Mouse (Mus musculus) brain, embryonic 18.5 days (tissue): Measurements from ENCODE around the gene Olfr1293-ps.

ENCODE experiments used
- DNase-seq: peaks from one replicate; pipeline ENCODE4 v3.0.0-alpha.2; 2012; ENCODE audit warnings: low read depth, low spot score

Olfr1293-ps gene

DNA sequence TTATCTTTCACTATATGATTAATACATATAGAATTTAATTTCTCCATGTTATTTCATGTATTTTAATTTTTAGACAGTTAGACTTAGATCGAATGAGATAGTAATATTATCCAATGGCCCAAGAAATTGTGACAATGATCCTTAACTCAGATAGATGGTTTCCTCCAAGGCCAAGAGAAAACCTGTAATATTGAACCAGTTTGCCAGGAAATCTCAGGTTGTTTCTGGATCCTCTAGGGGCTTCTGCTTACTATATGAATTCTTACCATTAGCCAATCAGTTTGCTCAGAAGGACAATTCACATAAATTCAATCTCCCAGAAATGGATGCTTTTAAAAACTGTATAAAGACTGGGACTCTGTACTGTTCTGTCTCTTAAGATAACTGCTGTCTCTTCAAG is at the start of gene Olfr1293-ps:
Gene Olfr1293-ps (plus strand): TSS at position 301 of the 400 bp plus-strand sequence.
- no peak for DNase-seq

DNA sequence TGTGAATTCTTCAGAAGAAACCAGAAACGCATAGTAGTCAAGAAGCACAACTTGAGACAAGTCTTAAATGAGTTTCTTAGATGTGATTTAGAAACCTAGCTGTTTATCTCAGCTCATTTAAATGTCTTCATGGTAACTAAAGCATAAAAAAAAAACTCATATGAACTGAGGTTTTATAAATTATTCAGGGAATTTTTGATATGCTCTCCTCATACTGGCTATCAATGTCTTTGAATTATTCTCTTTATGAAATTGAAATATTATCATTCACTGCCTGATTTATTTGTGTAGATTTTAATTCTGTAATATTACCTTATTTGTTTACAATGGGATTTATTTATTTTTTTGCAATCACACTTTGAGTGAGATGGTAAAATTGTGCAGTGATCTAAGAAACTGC is 44.5 kb upstream of the Olfr1293-ps start, which contains the start of gene Olfr1289:
Gene Olfr1289 (plus strand): TSS at position 301 of the 400 bp plus-strand sequence.
- DNase-seq, result no peak

DNA sequence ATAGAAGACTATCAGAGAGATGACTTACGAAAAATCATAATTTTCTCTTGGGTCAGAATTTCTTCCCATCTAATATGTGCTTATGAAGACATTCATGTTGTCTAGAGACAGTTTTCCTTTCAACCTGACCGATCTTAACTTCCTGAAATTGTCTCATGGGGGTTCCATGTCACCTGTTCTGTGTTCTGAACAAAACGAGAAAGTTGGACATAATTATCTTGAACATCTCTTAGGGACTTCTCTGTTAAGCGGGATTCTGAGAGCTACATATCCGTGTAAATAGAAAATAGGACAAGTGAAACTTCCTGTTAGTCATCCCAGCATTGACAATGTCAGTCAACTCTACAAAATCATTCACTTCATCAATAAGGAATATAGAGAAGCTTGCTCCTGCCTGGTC is 31.3 kb upstream of the Olfr1293-ps start, which contains the start of gene Olfr1290:
Gene Olfr1290 (minus strand): TSS at position 101 of the 400 bp plus-strand sequence.
- DNase-seq, result no peak

DNA sequence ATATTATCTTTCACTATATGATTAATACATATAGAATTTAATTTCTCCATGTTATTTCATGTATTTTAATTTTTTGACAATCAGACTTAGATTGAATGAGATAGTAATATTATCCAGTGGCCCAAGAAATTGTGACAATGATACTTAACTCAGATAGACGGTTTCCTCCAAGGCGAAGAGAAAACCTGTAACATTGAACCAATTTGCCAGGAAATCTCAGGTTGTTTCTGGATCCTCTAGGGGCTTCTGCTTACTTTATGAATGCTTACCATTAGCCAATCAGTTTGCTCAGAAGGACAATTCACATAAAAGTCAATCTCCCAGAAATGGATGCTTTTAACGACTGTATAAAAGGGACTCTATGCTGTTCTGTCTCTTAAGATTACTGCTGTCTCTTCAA is 28.1 kb upstream of the Olfr1293-ps start, which contains the start of gene Olfr1291-ps1:
Gene Olfr1291-ps1 (plus strand): TSS at position 301 of the 400 bp plus-strand sequence.
- DNase-seq, result no peak

DNA sequence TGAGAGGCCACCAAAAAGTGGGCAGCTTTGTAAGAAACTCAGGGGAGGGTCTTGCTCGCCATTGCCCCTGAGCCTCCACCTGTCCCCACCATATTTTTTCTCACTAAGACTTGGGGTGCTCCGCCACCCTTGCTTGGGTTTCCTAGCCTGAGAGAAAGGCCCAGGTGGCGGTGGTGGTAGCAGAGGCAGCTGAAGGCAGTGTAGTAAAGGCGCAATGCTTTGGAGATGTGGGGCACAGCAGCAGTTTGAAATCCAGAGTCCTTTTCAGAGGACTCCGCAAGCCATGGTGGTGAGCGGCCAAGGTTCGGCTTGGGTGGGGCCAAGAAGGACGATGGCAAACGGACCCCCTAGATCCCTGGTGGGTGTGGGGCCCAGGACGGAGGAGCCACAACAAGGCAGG is 7.6 kb upstream of the Olfr1293-ps start:
- no peak for DNase-seq

DNA sequence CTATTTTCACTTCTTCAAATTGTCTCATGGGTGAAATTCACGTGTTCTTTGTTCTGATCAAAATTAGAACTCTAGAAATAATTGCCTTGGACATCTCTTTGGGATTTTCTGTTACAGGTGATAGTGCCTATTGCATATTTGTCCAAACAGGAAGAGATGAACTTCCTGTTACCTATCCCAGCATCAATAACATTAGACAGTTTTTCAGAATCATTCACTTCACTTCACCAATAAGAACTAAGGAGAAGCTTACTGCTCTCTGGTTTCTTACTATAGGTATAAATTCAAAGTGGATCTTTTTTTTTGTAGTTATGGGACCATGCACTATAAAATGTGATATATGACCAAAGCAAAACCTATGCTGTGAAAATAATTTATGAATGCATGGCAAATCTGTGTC is 15.2 kb downstream of the Olfr1293-ps start, which contains the start of gene Olfr1294:
Gene Olfr1294 (minus strand): TSS at position 101 of the 400 bp plus-strand sequence.
- DNase-seq, result no peak

DNA sequence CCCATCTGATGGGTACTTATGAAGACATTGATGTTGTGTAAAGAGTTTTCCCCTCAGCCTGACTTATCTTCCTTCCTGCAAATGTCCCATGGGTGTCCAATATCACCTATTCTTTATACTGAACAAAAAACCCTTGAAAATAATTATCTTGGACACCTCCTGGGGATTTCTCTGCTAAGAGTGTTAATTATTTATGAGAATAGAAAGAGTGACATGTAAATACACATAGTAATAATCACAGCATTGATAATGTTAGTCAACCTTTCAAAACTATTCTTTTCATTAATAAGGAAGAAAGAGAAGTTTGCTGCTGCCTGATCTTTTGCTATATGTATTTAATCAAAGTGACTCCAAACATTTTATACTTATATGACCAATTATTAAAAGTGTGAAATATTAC is 44.6 kb downstream of the Olfr1293-ps start, which contains the start of gene Olfr1295:
Gene Olfr1295 (minus strand): TSS at position 101 of the 400 bp plus-strand sequence.
- DNase-seq, result no peak
